Mouse (Mus musculus): Measurements from ENCODE around the gene Rprd2. TPM values are rescaled to one million over a fixed set of nuclear protein-coding genes. Genes with fewer than 3 reads are reported as not detected.
"Not testable (repeated sequence)": the region's sequence is repeated elsewhere in the genome, so short reads cannot be mapped to it uniquely, and the experiment has no call there.

Rprd2 gene
- 10 to 100 TPM; 41.3 to 42.1 TPM for total RNA-seq (2021)
- long read RNA-seq, experiment 1, transcript Rprd2-202 (9 exons, 3,298 nt) = major isoform, 5 of 12 reads
- long read RNA-seq, experiment 1, partial matches to known transcripts = 3 of 12 reads
- long read RNA-seq, experiment 1, other reads (novel, unspliced or antisense) = 4 of 12 reads
- long read RNA-seq, experiment 2, transcript Rprd2-202 (9 exons, 3,298 nt) = major isoform, 8 of 12 reads
- long read RNA-seq, experiment 2, partial matches to known transcripts = 0 of 12 reads
- long read RNA-seq, experiment 2, other reads (novel, unspliced or antisense) = 4 of 12 reads

DNA sequence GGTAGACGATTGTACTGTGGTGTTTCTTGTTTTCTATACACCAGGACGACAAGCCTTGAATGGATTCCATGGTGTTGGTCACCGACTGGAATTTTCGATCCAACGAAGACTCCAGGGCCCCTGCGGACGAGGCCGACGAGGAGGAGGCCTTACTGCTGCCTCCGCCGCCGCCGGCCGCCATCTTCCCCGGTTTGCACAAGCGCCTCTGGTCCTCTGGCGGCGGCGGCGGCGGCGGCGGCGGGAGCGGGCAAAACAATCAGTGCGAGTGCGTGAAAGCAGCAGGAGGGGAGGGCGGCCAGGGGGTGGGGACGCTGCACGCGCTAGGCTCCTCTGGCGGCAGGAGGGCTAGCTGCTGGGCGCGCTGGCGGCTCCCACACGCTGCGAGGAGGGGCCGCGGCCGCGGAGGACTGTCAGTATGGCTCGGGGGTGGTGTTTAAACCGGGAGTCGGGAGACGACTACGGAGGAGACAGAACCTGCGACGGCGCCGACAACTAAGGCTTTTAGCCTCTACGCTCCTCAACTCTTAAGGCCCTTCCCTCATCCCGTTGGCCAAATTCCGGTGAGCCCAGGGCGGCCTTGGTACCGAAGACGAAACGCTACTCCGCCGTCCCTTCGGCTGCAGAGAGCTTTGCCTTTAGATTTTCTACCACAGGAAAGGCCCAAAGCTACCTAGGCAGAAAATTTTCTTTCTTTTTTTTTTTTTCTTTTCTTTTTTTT lies at the start of gene Rprd2:
TSS of gene Rprd2 (minus strand) at position 293 of the 718 bp plus-strand sequence.
- peak; percentile 82 to 83 for DNase-seq
- intact Hi-C loops (cut with DNase I) = loop anchor here (5.0 kb wide), 1 partner anchor 186 kb away; no protein-coding TSS in a partner anchor

DNA sequence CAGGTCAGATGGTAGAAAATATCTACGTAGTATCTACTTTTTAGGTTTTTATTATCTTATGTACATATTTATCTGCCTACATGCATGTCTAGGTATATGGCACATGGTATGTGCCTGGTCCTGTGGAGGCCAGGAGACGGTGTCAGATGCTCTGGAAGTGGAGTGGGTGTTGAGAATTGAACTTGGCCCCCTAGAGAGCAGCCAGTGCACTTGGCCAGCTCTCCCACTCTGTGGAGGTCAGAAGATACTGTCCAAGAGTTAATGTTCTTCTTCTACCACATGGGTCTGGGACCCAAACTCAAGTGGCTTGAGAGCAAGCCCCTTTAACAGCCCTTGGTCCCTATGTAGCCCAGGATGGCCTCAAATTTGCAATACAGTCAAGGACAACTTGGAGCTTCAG lies 48.7 kb upstream of the Rprd2 start:
- intact Hi-C loops (cut with DNase I) = no loop called here
- no peak for DNase-seq

DNA sequence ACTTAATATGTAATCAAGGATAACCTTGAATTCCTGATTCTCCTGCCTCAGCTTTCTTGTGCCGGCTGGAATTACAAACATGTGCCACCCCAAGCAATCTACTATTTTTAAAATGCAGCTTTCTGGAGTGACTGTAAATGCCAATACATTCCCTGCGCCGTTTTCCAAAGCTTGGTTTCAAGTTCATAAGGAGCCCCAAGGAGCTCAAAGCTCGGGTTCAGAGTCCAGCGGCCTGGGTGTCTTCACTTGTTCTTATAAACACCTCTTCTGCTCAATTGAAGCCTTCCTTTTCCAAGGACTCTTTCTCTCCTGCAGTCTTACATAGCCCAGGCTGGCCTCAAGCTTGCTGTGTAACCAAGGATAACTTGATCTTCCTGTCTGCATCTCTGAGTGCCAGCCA lies 47.4 kb upstream of the Rprd2 start:
- intact Hi-C loops (cut with DNase I) = no loop called here
- DNase-seq = no peak

DNA sequence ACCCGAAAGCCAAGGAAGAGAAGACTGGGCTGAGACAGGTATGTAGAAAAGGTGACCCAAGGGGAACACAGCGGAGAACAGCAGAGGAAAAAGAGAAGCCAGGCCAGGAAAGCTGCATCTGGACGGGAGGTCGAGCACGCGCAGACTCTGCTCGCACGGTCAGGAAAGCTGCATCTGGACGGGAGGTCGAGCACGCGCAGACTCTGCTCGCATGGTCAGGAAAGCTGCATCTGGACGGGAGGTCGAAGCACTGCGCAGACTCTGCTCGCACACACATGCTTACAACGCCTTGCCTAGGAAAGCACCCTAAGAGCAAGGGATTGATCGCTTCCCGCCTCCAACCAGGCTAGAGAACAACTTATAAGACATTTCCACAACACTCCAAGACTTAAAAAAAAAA lies 46.9 kb upstream of the Rprd2 start:
- no peak for DNase-seq
- intact Hi-C loops (cut with DNase I) = no loop called here

DNA sequence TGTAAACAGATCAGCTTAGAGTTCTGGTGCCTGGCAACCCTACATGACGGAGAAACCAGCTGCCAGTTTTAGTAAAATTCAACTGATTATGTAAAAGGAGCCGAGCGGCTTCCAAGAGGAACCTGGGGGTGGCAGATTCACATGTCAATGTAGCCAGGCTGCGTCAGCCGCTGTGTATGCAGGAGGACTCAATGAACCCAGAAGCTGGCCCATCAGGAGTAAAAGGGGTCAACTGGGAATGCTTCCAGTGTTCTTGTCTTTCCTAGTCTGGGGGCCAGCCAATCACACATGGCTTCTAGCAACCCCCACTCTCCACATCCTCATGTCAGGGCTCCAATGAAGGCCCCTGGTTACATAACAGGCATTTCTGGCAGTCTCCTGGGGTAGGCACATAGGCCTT lies 46.4 kb upstream of the Rprd2 start:
- DNase-seq = peak in 1 of 2 experiments; percentile 23
- intact Hi-C loops (cut with DNase I) = no loop called here

DNA sequence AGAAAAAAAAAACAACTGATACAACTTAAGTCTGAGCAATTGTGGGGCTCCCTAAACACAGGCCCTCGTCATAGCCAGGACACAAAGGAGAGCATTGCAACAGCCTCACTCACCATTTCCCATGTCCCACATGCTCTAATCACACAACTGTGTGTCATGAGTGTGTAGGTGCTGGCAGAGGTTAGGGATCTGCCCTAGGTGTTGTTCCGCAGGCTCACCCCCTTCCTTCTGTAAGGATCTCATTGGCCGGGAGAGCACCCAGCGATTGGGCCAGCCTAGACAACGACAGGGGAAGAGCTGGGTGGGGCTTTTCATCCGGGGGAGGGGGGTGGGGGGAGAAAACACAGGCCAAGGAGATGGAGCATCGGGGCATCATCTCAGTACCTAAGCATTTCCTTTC lies 44.9 kb upstream of the Rprd2 start:
- intact Hi-C loops (cut with DNase I) = loop anchor here (5.0 kb wide), 2 partner anchors 99 to 189 kb away; no protein-coding TSS in a partner anchor
- DNase-seq = no peak

DNA sequence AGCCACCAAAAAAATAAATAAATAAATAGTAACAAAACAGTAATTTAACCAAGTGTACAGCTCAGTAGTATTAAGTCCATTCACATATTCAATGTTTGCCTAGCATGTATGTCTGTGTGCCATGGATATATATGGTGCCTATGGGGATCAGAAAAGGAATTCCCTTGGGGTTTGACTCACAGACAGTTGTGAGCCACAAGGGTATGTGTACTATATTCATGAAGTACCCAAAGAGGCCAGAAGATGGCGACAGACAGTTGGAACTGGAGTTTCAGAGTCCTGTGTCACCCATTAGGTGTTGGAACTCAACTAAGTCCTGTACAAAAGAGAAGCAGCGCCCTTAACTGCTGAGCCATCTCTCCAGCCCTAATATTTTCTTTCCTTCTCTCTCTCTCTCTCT lies 43.1 kb upstream of the Rprd2 start:
- DNase-seq = peak; percentile 62 to 88
- intact Hi-C loops (cut with DNase I) = loop anchor here (5.0 kb wide), 2 partner anchors 101 to 191 kb away; no protein-coding TSS in a partner anchor

DNA sequence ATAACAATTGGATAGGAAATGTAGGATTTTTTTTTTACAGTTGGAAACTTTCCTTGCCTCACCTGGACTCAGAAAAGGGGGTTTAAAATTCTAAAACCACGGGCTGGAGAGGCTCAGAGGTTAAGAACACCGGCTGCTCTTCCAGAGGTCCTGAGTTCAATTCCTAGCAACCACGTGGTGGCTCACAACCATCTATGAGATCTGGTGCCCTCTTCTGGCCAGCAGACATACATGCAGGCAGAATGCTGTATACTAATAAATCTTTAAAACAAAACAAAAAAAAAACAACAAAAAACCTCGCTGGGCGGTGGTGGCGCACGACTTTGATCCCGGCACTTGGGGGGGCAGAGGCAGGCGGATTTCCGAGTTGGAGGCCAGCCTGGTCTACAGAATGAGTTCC lies 42.6 kb upstream of the Rprd2 start:
- DNase-seq = peak in 1 of 2 experiments; percentile 29
- intact Hi-C loops (cut with DNase I) = loop anchor here (5.0 kb wide), 2 partner anchors 101 to 191 kb away; no protein-coding TSS in a partner anchor

DNA sequence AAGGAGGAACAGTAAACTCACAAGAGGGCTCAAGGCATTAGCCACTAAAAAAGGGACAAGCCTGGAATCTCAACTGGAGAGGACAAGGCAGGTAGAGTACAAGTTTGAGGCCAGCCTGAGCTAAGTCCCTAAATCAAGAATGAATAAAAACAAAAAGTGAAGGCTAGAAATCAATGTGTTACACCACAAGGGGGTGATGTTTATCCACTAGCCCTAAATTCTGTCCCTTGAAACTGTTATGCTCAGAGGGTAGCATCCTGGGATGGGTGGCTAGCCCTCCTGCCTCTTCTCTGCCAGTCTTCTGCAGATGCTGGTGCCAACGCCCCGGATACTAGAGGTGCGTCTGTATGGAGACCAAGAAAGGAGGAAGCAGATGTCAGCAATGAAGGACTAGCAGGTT lies 41.7 kb upstream of the Rprd2 start:
- intact Hi-C loops (cut with DNase I) = loop anchor here (1.0 to 5.0 kb wide), 3 partner anchors 47 to 192 kb away; no protein-coding TSS in a partner anchor
- no peak for DNase-seq

DNA sequence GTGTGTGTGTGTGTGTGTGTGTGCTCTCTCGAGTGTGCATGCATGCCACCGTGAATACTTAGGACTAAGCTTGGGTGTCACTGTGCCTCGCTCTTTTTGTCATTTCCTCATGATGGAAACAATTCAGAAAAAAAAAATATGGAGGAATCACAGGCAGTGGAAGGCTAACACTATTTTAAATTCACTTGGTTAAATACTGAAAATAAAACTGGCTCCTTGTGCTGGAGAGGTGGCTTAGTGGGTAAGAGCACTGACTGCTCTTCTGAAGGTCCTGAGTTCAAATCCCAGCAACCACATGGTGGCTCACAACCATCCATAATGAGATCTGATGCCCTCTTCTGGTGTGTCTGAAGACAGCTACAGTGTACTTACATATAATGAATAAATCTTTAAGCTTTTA lies 39.6 kb upstream of the Rprd2 start:
- intact Hi-C loops (cut with DNase I) = not testable (repeated sequence)

DNA sequence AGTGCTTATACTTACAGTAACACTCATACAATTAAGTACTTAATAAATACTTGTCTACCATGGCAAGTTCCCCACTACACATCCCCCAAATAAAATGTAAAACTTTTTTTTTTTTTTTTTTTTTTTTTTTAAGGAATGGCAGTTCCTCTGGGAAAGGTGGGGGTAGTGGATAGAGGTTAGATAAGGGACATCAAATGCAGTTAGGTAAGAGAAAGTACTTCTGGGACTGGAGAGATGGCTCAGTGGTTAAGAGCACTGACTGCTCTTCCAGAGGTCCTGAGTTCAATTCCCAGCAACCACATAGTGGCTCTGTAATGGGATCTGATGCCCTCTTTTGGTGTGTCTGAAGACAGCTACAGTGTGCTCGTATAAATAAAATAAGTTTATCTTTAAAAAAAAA lies 38.4 kb upstream of the Rprd2 start:
- DNase-seq; intact Hi-C loops (cut with DNase I): not testable (repeated sequence)

More for the DNA sequence above, 39.6 kb upstream of the Rprd2 start:
- not testable (repeated sequence) for DNase-seq

DNA sequence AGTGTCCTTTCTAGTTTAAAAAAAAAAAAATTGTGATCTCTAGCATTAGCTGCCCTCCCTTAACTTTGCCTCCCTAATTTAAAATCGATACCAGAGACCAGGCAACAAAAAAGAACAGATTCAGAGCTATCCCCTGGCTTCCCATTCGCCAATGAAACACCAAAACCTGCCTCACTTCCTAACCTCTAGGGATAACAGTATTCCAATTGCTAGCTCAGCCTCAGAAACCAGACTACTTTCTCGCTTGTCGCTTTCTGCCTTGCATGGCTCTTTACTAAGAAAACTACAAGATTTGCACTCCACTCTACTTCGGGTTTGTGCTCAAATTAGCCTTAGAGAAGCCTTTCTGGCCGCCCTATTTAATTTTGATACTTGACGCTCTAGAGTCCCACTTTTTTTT lies 37.5 kb upstream of the Rprd2 start:
- intact Hi-C loops (cut with DNase I) = no loop called here
- DNase-seq = no peak

DNA sequence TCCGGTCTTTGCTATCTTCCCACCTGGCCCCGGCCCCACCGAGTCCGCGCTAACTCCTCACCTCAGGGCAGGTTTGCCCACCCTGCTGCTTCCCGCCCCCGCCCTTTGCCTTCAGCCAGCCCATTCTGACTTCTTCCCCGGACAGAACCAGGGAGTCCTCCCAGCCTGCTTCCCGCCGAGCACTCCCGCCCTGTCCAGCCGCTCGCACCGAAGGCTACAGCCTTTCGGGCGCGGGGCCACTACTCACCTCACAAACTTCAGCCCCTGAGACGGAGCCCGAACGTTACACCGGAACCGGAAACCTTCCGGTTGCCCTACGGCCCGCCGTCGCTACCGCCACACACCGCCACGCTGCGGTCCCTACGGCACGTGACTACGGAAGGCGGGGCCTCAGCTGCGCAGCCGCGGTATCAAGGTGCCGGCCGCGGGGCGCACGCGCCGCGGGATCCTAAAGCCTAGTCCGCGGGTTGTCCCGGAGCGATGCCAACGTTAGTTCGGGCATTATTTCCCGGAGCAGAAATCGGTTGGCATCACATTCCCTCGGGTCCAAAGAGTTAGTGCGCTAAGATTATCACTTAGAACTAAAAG lies 36.9 kb upstream of the Rprd2 start, which contains the start of gene Prpf3:
TSS of gene Prpf3 (minus strand) at position 384 of the 588 bp plus-strand sequence.
- intact Hi-C loops (cut with DNase I) = no loop called here
- DNase-seq = peak; percentile 94 to 97

DNA sequence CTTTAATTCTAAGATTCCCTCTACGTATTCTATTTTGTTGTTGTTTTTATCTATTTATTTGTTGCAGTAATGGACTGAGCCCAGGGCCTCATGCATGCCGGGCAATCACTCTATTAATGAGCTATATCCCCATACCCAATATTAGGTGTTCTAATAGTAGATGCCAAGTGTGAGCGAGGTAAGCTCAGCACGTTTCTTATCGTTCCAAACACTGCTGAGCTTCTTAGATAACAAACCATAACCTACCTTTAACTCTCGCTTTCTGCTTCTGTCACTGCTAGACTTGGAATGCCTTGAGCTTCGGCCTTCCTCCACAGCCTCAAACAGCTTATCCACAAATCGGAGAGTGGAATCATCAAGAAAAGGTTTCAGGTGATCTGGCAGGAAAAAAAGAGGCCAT lies 32.7 kb upstream of the Rprd2 start:
- intact Hi-C loops (cut with DNase I) = no loop called here

DNA sequence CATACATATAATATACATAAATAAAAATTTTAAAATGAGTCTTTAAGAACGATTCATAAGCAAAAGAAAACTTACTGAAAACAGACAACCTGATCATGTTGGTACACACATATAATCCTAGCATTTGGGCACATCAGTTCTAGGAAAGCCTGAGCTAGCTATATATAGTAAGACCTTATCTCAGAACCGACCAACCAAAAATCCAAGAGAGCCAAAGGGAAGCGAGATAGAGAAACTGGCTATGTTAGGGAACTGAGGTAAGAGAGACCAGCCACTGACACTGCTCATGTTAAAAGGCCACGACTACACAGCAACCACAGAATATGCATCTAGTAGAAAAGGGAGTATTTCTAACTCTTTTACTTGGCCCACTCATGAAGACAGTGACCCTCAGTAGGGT lies 31.9 kb upstream of the Rprd2 start:
- no peak for DNase-seq
- intact Hi-C loops (cut with DNase I) = no loop called here

More for the DNA sequence above, 32.7 kb upstream of the Rprd2 start:
- no peak for DNase-seq

DNA sequence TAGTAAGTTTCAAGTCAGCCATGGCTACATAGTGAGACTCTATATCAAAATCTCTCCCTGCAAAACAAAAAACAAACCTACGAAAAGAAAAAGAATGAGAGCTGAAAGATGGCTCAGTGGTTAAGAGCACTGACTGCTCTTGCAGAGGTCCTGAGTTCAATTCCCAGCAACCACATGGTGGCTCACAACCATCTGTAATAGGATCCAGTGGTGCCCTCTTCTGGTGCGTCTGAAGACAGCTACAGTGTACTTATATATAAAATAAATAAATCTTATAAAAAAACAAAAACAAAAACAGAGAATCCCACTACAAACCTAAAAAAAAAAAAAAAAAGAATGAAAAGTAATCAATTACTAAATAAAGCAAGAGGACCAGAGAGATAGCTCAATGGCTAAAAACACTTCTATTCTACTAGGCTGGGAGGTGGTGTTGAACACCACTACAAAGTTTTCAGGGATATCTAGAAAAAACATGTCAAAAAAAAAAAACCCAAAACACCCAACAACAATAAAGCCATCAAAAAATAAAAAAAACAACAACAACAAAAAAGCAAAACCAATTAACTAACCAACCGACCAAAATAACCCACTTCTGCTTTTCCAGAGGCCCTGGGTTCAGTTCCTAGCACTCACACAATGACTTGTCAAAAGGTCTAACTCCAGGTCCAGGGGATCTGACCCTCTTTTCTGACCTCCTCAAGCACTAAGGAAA lies 24.0 kb upstream of the Rprd2 start:
- intact Hi-C loops (cut with DNase I) = loop anchor here (5.0 kb wide), 1 partner anchor 70 kb away; no protein-coding TSS in a partner anchor
- DNase-seq = no peak

DNA sequence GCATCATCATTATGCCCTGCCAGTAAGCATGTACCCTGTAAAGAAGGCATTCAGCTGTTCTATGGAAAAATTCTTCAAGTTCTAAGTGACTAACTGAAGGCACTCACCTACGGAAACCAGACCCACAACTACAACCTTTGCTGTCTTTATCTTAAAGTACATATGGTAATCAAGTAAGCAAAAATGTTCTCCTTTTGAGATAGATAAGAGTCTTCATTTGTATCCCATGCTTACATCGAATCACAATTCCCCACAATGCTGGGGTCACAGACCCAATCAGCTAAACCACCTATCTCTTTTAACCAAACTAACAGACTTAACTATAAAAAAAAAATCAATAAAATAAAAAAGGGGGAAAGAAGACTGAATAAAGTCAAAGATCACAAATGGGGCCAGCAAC lies 20.6 kb upstream of the Rprd2 start:
- no peak for DNase-seq
- intact Hi-C loops (cut with DNase I) = loop anchor here (10.0 kb wide), 1 partner anchor 324 kb away; no protein-coding TSS in a partner anchor

DNA sequence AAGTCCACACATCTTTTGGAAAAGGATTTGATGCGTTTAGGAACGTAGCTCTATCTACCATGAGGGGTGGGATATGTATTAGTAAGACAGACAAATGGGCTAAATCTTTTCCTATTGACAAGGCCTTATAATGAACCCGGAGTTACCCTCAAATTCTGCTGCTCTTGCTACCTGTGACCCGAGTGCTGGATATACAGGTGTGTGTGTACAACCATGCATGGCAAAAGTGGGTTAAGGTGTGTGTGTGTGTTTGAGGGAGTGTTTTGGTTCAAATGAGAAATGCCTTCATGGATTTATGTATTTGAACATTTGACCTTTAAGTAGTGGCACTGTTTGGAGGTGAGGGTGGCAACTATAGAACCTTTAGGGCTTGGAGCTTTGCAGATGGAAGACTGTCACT lies 10.4 kb upstream of the Rprd2 start:
- intact Hi-C loops (cut with DNase I) = no loop called here
- DNase-seq = no peak

DNA sequence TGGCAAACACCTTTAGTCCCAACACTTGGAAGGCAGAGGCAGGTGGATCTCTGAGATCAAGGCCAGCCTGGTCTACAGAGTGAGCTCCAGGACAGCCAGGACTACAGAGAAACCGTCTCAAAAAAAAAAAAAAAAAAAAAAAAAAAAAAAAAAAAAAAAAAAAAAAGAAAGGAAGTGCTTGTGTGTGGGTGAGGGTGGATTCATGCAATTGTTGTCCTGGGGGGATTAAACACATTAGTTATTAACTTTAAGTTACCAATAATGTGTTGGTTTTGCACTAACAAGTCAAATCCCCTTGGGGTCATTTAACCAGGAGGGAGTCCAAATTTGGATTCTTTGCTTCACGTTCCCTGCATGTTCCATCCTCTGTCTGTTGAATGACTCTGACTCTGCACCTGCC lies 7.6 kb upstream of the Rprd2 start:
- no peak for DNase-seq
- intact Hi-C loops (cut with DNase I) = no loop called here
